Mouse (Mus musculus) heart, adult 18-20 months (tissue): Measurements from ENCODE around the gene Hsd11b1. TPM values are rescaled to one million over a fixed set of nuclear protein-coding genes. Genes with fewer than 3 reads are reported as not detected.

Source experiments
- DNase-seq, 2 experiments: peaks; one replicate each; pipeline ENCODE4 v3.0.0; 2021 to 2022; ENCODE audit warnings: mixed read lengths in 1 of 2
- total RNA-seq, 2 experiments: library from RNA; stranded (reverse); gene quantifications; 2 replicates each; pipeline ENCODE4 v1.2.3; 2021

The Hsd11b1 gene
- total RNA-seq, 2 experiments from 2014 or later = 15.1 to 19.6 TPM

DNA sequence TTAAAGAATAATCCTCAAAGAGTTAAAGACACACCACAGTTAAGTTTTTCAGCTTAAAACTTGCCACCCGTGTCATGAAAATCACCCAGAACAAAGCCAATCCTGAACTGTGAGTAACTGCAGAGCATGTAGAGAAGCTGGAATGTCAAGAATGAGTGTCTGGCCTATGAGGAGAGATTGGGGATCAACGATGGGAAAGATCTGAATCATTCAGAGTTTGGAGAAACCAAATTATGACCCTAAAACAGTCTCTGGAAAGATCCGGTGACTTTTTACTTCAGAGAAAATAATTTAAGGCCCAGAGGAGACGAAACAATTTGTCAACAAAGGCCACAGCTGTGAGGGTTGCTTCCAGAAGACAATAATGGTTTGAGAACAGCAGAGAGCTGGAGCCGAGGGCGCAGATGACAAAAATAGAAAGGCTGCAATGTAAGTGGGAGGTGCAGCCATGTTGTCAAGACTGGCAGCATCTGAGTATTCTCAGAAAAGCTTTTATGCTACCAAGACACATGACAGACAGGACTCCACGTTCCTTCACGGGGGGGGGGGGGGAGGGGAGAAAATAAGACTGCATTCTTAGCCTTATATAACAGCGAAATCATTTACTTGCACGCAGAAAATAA lies 20.2 kb downstream of the Hsd11b1 start:
- DNase-seq = peak; percentile 41 to 44

DNA sequence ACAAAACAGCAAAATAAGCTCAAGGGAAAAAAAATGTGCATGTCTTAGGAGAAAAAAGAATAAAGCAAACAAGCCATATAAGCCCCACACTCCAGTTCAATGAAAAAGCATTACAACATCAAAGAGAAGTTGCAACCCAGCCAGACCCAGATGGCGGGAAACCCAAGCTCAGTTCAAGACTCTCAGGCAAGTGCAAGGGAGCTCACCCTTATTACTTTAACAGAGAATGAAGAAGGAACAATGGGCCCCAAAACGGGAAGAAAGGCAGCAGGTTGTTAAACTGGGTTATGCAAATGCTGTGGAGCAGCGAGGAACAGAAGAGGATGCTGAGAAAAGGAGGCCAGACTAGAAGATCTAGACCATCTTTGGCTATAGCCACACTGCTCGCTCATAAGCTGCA lies 21.0 kb downstream of the Hsd11b1 start:
- peak; percentile 48 for DNase-seq

DNA sequence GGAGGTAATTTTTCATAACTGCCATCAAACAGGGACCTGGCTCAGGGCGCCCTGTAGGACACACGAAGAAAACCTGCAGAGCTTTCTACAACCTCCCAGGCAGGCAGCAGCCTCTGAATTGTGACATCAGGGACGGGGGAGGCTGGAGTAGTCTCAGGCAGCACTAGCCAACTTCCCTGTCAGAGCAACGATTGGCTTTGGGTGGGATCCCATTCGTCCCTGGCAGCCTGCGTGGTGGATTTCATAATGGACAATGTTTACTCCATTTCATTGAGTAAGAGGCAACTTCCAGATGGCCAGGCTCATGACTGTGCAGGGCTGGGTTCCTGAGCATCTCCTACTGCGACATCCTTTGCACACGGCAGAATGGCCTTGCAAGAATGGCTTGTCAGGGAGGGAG lies 21.6 kb downstream of the Hsd11b1 start:
- peak; percentile 91 to 92 for DNase-seq

DNA sequence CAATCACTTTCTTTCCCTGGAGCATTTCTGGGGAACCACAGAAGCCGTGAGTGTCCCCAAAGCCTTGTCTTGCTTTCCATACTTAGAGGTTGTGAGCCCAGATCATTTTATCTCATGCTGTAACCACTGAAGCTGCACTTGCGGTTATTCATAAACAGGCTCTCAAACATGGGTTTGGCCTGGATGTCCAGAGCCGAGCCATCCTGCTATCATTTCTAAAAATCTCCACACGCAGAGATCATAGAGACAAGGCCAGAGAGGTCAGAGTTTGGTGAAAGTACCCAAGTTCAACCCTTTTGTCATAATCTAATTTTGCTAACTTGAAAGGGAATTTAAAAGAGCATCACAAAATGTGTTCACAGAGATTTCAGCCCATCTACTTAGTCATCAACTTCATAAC lies 22.4 kb downstream of the Hsd11b1 start:
- no peak for DNase-seq

DNA sequence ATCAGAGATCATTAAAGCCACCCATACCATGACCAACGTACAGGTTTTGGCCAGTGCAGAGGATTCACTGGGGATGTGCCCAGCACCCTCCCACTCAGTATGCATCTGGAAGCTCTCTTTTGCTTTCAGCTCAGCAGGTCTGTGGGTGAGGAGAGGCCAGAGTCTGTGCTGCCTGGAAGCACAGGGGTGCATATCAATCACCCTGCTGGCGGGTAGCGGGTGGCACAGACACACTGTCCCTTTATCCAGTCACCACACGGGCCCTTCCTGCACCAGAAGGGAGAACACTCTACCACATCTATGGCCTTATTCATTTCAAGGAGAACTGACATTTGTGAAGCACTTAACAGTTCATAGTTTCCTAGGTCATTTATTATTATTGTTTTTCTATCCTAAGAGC lies 25.4 kb downstream of the Hsd11b1 start:
- no peak for DNase-seq

DNA sequence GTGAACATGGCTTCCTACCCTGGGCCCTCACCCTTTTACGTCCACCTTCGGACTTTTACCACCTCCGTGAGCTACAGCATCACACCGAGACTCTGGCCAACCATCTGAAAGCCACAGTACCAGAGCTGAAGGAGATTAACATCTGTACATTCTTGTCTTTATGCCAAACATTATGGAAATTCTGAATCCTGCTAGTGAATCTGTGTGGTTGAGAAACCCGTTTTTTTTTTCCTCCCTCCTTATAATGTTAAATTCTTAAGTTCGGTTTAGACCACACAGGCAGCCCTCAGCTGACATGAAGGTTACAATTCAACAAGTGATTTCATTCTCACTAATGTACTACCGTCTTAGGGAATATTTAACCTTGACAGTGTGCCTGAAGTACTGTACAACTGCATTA lies 28.9 kb downstream of the Hsd11b1 start:
- DNase-seq = no peak

DNA sequence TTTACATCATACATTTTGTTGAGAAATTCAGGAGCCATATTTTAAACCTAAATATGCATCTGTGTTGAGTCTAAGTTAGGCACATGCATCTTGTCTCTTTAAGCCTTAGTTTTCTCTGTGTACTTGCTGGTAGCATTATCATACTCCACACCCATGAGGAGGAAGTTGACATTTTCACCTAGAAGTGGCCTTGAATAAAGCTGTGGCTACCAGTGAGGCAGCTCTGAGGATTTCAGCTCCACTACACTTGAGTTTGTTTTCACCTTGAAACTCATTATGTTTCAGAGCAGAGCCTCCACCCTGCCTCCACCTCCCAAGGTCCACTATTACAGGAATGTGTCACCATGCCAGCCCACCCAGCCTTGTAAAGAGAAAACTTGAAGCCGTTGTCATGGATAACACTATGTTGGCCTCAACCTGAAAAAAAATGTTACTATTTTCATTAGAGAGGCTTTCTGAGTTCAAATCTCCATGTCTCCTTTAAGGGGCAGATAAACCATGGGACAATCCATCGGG lies 29.7 kb downstream of the Hsd11b1 start:
- DNase-seq = no peak

DNA sequence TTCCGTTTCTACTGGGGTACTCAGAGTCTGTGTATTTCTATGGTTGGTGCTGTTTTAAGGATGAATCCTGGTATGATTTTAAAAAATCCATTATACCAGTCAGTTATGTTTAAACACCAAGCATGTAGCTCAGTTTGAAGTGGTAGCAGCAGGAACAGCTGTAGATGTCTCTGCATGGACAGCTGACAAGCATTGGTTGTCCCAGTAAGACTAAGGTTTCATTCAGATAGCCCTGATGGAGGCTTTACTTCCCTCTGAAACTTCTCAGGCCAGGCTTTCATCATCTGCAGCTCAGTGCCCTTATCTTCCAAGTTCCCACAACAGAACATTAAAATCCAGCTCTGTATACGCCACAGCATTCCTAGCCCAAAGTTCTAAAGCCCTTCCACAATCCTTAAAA lies 31.1 kb downstream of the Hsd11b1 start:
- DNase-seq = no peak

DNA sequence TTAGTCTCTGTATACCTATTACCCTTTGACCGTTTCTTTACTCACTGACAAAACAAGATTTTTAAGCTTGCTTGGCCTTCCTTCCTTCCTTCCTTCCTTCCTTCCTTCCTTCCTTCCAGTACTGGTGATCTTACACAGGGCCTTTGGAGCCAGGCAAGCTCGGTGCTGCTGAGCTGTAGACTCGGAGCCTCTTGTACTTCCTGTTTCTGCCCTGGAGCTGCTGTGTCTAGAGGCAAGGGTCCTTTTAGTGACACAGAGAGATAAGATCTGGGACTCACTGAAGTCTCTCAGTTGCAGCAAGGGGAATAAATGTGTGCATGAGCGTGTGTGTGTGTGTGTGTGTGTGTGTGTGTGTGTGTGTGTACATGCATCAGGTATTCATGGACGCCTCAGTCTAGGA lies 32.9 kb downstream of the Hsd11b1 start:
- no peak for DNase-seq

DNA sequence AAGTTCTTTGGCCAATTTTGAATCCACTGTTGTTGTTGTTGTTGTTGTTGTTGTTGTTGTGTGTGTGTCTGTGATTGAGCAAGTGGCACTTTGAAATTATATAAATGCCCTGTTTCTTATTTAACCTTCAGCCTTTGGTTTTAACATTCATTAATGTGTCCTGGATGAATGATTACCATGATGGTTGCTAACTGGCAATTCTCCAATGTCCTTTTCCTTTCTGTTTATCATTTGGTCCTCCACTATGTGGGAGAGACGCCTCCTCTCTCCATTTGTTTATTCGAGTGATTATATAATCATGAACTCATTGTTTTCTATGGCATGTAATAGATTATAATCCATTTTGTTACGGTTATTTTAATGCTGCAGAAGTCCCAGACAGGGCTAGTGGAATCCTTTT lies 33.3 kb downstream of the Hsd11b1 start:
- DNase-seq = no peak

DNA sequence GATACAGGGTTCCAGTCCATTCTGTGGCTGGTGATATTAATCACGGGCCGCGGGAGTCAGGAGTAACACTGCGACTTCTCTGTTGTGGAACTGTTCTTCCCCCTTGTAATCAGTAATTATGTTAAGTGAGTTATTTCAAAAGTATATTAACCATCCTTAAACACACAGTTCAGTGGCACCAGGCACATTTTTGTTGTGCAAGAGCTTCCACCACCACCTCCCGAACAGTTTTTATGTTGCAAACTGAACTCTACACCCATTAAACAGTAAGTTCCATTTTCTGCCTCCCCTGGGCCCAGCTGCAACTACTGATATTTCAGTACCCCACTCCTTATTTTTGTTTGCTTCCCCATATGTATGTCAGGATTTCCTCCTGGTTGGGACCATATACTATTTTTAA lies 34.3 kb downstream of the Hsd11b1 start:
- DNase-seq = no peak

DNA sequence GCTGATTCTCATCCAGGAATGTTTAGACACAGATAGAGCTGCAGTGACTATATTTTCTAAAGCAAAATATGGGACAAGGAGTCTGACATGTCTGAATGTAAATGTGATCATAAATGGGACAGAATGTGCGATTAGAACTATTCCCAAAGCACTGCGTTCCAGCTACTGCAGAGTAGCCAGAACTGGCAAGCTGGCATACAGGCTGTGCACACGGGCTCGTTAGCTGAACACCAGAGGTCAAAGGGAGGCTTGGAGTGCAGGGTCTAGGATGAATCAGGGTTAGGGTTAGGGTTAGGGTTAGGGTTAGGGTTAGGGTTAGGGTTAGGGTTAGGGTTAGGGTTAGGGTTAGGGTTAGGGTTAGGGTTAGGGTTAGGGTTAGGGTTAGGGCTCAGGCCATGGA lies 36.3 kb downstream of the Hsd11b1 start:
- no peak for DNase-seq

DNA sequence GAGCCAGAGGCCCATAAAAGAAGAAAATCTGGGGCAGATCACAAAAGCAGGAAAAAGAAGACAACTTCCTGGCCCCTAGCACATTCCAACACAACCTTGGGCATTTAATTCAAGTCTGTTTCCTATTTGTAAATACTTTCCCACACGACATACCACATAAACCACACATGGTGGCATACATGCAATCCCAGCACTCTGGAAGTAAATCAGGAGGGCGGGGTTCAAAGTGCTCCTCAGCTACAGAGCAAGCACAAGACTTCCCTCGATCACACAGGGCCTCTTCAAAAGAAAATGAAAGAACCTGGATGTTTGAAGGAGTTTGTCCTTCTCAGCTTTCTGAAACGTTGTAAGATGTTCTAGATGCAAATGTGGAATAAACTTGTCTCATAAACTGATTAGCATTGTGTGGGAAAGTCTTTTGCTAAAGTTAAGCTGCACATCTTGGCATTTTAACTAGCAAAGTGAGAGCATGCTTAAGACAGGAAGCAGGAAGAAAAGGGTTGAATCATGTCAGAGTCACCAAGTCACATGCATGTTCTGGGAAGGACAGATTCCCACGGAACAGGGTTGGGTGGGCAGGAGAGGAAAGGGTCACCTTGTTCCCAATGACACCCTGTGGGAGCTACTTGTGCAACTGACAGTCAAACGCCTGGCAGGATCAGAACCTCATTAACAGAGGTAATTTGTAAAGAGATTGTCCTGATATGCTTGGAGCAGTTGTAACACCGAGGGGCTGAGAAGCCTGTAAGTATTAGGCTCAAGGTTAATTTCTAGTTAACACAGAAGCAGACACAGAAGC lies 37.0 kb downstream of the Hsd11b1 start:
- DNase-seq = no peak

DNA sequence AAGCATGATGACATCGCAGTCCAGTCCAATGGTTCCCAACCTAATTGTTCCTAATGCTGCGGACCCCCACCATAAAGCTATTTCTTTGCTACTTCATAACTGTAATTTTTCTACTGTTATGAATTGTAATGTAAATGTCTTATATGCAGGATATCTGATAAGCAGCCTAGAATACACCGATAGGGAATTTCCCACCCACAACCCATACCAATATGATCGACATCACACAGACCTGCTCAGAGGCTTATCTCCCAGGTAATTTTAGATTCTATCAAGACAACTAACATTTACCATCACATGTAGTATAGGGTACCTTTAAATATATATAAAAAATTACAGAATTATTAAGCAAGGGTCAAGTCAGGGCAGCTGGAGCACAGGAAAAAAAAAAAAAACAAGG lies 37.8 kb downstream of the Hsd11b1 start:
- no peak for DNase-seq

DNA sequence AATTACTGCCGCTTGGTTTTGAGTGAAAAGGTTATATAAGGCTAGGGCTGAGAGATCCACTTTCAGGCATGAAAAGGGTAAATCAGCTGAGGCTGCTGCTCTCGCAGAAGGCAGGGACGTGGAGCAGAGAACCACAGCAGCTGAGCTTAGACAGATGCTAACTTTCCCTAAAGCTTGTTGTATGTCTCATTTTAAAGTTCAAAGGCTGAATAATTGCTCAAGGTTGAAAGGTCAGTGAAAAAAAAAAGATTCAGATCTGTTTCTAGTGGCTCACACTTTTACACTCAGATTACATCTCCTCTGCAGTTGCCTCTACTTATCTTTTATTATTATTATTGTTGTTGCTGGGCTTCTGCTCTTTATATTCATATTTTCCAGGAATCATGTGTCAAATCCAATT lies 38.3 kb downstream of the Hsd11b1 start:
- DNase-seq = no peak

DNA sequence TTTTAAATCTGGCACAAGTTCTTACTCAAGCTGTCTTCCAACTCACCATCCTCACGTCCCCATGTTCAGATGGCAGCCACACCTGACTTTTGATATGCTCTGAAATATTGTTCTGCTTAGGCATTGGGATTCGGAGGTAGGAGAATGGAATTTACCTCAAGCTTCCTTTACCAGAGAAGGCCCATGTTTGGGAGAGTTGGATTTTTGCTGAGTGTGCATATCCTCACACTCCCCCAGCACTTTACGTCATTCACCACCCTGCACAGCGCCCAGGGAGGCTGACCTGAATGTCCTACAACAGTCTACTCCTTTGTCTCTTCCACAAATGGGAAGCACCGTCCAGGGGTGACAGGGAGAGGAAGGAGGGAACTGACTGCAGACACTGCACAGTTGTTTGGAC lies 43.5 kb downstream of the Hsd11b1 start:
- no peak for DNase-seq

DNA sequence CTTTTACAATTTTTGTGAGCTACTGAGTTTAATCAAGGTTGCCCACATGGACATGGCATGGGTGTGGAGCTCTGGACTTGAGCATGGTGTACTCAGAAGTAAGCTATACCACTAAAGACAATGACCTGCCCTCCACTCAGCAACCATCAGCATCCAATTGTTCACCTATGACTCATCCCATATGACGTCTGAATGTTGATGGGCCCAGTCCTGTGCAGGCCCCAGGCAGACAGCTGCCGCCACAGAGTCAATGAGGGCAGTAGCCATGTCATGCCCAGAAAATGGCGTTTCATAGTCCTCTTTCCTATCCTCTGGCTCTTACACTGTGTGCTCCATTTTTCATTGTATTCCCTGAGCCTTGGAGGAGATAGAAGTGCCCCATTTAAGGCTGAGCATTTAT lies 47.9 kb downstream of the Hsd11b1 start:
- DNase-seq = no peak

DNA sequence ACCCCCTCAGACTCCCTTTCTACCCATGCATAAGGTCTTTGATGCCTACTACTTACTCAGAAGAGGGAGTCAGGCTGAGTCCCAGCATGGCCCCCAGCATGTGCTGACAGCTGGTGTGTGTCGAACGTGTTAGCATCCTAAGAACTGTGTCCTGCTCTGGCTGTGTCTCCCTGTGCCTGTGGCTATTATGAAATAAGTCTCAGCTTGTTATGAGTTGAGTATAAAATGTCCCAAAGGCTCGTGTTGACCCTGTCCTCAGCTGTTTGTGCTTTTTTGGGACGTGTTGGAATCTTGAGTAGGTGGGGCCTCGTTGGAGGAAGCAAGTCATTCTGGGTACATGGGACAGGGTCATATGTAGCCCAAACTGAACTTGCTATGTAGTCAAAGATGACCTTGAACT lies 49.8 kb downstream of the Hsd11b1 start:
- DNase-seq = no peak

DNA sequence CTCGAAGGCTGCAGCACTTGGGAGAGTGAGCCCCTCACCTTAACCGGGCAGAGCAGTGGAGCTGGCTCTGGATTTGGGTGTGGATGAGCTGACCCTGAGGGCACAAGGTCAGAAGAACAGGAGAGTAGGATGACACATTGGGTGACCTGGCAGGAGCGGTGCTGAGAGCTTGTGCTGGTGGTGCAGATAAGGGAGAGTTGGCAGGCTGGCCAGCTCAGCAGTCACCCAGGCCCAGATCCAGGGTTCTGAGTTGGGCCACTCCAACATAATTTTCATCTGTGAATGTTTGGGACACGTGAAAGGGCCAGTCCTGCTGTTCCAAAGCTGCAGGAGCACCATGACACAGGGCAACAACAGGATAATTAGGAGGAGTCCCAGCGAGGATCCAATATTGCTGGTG lies 52.5 kb downstream of the Hsd11b1 start:
- DNase-seq = peak; percentile 48 to 71

DNA sequence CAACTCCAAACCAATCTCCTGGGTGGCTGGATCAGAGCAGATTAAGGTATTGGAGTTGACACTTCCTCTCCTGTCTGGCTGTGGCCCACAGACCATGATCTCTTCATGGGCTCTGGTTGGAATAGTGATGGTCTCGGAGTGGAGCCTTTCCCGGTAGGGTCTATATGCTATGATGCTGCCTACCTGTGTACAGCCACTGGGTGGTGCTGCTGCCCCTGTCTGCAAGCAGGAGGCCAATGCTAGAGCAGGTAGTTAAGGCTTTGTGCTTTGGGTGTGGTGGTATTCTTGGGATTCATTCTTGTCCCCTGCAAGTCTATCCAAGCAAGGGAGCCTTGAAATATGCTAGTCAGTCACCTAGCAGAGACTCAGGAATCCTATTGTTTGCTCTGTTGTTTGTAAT lies 55.7 kb downstream of the Hsd11b1 start:
- DNase-seq = peak; percentile 40 to 68

DNA sequence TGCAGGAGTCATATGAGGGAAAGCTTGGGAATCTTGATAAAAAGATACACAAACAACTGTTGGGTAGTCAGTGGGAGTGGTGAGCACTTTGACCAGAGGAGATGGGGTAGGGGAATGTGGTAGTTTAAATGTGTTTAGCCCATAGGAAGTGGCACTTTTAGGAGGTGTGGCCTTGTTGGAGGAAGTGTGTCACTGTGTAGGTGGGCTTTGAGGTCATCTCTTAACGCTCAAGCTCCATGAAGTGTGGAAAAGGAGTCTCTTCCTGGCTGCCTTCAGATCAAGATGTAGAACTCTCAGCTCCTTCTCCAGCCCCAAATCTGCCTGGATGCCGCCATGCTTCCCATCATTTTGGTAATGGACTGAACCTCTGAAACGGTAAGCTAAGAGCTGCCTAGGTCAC lies 56.4 kb downstream of the Hsd11b1 start, which contains the start of gene Lamb3:
Lamb3 (plus strand) TSS at position 197 of the 400 bp plus-strand sequence.
- DNase-seq = no peak

DNA sequence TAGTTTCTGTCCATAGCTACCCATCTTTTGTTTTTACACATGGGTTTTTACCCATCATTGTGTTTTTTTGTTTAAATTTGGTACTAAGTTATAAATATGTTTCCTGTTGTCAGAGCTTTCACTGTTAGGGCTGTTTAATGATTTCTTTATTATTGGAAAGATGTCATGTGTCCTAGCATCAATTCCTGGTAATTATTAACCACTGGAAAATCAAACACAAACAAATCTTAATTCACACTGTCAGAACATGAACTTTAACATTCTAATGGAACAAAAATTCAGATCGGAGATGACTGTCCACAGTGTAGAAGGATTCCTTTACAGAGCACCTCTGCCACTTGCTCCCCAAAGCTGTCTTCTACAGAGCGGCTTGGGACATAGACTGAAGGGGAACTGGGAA lies 58.4 kb downstream of the Hsd11b1 start:
- DNase-seq = no peak

DNA sequence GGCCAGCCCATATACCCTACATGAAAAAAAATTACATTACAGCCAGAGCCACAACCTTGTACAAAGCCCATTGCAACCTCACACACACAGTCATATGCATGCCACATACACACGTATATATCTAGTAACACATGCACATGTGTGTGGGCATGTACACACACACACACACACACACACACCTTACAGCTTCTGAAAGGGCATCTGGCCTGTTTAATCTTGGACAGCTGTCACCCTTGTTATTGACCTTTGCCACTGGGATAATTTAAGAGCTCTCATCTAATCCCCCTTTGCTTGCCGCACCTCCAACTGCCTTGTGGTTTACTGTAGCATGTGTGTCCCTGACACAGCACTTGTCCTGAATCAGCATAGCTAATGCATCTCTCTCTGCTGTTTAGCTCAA lies 60.1 kb downstream of the Hsd11b1 start:
- DNase-seq = no peak

DNA sequence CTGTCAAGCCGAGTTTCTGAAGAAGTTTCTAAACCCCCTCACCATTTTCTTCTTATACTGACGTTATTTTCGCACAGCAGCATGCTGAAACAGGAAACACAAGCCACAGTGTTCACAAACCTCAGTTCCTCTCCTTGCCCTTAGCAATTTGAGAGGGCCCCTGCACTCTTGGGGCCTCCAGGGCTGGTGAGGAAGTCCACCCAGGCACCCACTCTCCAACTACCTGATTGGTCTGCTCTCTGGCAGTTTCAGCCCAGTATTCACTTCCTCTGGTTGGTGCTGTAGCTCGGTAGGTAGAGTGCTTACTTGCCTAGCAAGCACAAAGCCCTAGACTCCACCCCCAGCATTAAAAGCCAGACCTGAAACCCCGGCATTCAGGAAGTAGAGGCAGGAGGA lies 62.5 kb downstream of the Hsd11b1 start, which contains the start of gene Traf3ip3:
Traf3ip3 (minus strand) TSS at position 321 of the 396 bp plus-strand sequence.
- peak in 1 of 2 experiments; percentile 56 for DNase-seq
